Comparison of ENCODE assay signal across 10 mouse cellular contexts in the genomic region with DNA sequence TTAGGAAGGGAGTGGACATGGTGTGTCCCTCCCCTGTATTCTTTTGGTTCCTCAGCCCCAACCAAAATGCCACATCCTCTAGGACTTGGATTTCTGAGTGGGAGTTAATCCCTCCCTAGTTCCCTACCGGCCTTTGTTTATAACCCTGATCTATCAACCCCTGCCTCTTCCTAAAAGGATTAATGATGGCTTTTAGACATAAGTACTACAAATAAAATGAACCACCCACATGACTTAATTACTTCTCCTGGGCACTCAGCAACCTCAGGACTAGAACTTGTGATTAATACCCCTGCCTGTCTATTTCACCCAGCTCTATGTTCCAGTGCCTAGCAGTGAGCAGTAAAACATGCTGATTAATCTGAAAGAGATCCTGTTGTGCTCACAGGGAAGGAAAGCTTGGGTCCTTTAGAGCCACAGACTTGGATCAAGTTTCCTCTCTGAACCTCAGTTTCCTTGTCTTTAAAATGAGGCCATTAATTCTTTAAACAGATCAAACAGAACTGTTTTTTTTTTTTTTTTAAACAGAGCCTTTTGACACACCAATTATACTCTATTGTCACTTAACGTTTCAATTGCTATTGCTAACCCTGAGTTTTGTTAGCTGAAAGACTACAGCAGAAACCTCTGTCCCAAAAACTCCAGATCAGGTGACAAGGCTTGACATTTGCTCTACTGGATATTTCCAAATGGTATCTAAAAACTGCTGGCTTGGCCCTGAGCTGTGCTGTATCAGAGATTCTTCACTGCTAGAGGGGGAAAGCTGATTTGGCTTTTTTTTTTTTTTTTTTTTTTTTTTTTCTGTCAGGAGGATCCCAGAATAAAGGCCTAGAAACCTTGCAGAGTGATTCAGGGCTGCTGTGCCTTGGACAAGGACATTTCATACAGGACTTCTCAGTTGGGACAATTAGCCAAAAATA. TPM values are rescaled to one million over a fixed set of nuclear protein-coding genes. Genes with fewer than 3 reads are reported as not detected.
DNase-seq lines count a peak whose midpoint lies in the region; ATAC-seq and TF ChIP-seq lines count a peak whose summit lies in the region.
"Had no signal": no experiment of that assay in that cellular context is flagged by ENCODE, and none has a peak within 500 bp of the region (broad histone marks: within the 10 kb centered on the region; RNA-seq: fewer than 3 reads in every experiment).

No protein-coding gene starts in this region.

- ATAC-seq in heart, postnatal 0 days (ENCODE audit: insufficient read depth, low read depth): no peak
- ATAC-seq in heart, embryonic 11.5 days (replicated peaks; ENCODE audit: insufficient number of reproducible peaks, low FRiP score, low TSS enrichment): no peak
- no peak for ATAC-seq in embryonic facial prominence, embryonic 15.5 days (ENCODE audit: insufficient number of reproducible peaks, low FRiP score, low TSS enrichment, low read depth)
- no peak for ATAC-seq in neural tube, embryonic 13.5 days (ENCODE audit: low read depth)
- ATAC-seq: intestine, embryonic 16.5 days had no signal

- H3K9ac ChIP-seq in heart, postnatal 0 days (replicated peaks; ENCODE audit: low read depth, low read length): no peak overlapping the region
- H3K9ac ChIP-seq in heart, embryonic 11.5 days (ENCODE audit: low read depth, low read length): no peak overlapping the region
- H3K9ac ChIP-seq in embryonic facial prominence, embryonic 15.5 days: no peak overlapping the region
- H3K9ac ChIP-seq in neural tube, embryonic 13.5 days: peak overlapping the region; percentile 22; the same call in 1 of the 2 replicates

- TF ChIP-seq CTCF in heart, postnatal 0 days (IDR thresholded peaks at IDR 0.05; ENCODE audit: low read depth): no peak
- no peak for TF ChIP-seq CTCF in lung, adult 2 months (IDR thresholded peaks at IDR 0.05; ENCODE audit: insufficient read depth, low read length)

- TF ChIP-seq POLR2A in lung, adult 2 months (IDR thresholded peaks at IDR 0.05; ENCODE audit: borderline replicate concordance, extremely low read depth, low read depth, low read length): no peak

- no peak for TF ChIP-seq EP300 in heart, postnatal 0 days (IDR thresholded peaks at IDR 0.05; ENCODE audit: low read depth)

- H3K4me1 ChIP-seq in heart, postnatal 0 days (ENCODE audit: control insufficient read depth, insufficient read depth): peaks cover 19% of the 10 kb centered on the region; the same call in 1 of the 2 replicates
- H3K4me1 ChIP-seq in heart, embryonic 11.5 days (ENCODE audit: control insufficient read depth, insufficient read depth, low read length): peaks cover 6% of the 10 kb centered on the region; the same call in 1 of the 2 replicates
- peaks cover 28% of the 10 kb centered on the region for H3K4me1 ChIP-seq in embryonic facial prominence, embryonic 15.5 days
- peaks cover 38% of the 10 kb centered on the region for H3K4me1 ChIP-seq in neural tube, embryonic 13.5 days (replicated peaks)
- peaks cover 13% of the 10 kb centered on the region for H3K4me1 ChIP-seq in lung, adult 2 months (ENCODE audit: control insufficient read depth, insufficient read depth, low read length)

- H3K4me3 ChIP-seq in heart, postnatal 0 days (ENCODE audit: low read depth, low read length): no peak overlapping the region
- H3K4me3 ChIP-seq in heart, embryonic 11.5 days (ENCODE audit: low read depth, low read length): no peak overlapping the region
- no peak overlapping the region for H3K4me3 ChIP-seq in embryonic facial prominence, embryonic 15.5 days (replicated peaks)
- no peak overlapping the region for H3K4me3 ChIP-seq in neural tube, embryonic 13.5 days
- no peak overlapping the region for H3K4me3 ChIP-seq in lung, adult 2 months (replicated peaks; ENCODE audit: extremely low read depth, low read depth, low read length)

- WGBS in heart, postnatal 0 days: 55% methylated on average over 2 of the region's 2 CpGs
- 46% methylated on average over 2 of the region's 2 CpGs for WGBS in heart, embryonic 11.5 days (ENCODE audit: insufficient replicate concordance)
- WGBS in embryonic facial prominence, embryonic 15.5 days: 29% methylated on average over 2 of the region's 2 CpGs
- whole genome bisulfite sequencing in neural tube, embryonic 13.5 days: 1% methylated on average over 2 of the region's 2 CpGs
- WGBS in lung, adult 2 months: 50% methylated on average over 2 of the region's 2 CpGs

- H3K27ac ChIP-seq in heart, postnatal 0 days (ENCODE audit: low read depth): 0 out of 2 replicates have a peak overlapping the region, but pooled peaks have one; percentile 17
- no peak overlapping the region for H3K27ac ChIP-seq in heart, embryonic 11.5 days (ENCODE audit: low read depth, low read length)
- H3K27ac ChIP-seq in embryonic facial prominence, embryonic 15.5 days (replicated peaks): peak overlapping the region; percentile 92
- H3K27ac ChIP-seq in neural tube, embryonic 13.5 days (replicated peaks): no peak overlapping the region; the same call in 1 of the 2 replicates

- H3K9me3 ChIP-seq in heart, postnatal 0 days (replicated peaks; ENCODE audit: control insufficient read depth, low read length): no peaks in the 10 kb centered on the region
- H3K9me3 ChIP-seq in heart, embryonic 11.5 days (replicated peaks; ENCODE audit: control insufficient read depth, low read length): no peaks in the 10 kb centered on the region
- no peaks in the 10 kb centered on the region for H3K9me3 ChIP-seq in embryonic facial prominence, embryonic 15.5 days (replicated peaks)
- no peaks in the 10 kb centered on the region for H3K9me3 ChIP-seq in neural tube, embryonic 13.5 days

- H3K4me2 ChIP-seq in heart, postnatal 0 days (ENCODE audit: low read depth, low read length): no peak overlapping the region
- no peak overlapping the region for H3K4me2 ChIP-seq in heart, embryonic 11.5 days
- no peak overlapping the region for H3K4me2 ChIP-seq in embryonic facial prominence, embryonic 15.5 days (replicated peaks)
- H3K4me2 ChIP-seq in neural tube, embryonic 13.5 days: peak overlapping the region; percentile 85; the same call in 1 of the 2 replicates

- intact Hi-C loops in left cerebral cortex, postnatal 4 days (cut with DNase I): loop anchor here (10.0 kb wide), 1 partner anchor 82 kb away; no protein-coding TSS in a partner anchor

- no peak for DNase-seq in heart, postnatal 0 days (ENCODE audit: low spot score)
- peak; percentile 45 for DNase-seq in adrenal gland, postnatal 10 days
- no peak for DNase-seq in right cerebral cortex, postnatal 14 days
- no peak for DNase-seq in left cerebral cortex, postnatal 4 days
- DNase-seq in lung, adult 2 months: no peak

- H3K36me3 ChIP-seq in heart, postnatal 0 days (replicated peaks; ENCODE audit: control insufficient read depth, insufficient read depth, low read length): no peaks in the 10 kb centered on the region
- H3K36me3 ChIP-seq in heart, embryonic 11.5 days (ENCODE audit: control insufficient read depth, insufficient read depth, low read length): no peaks in the 10 kb centered on the region
- no peaks in the 10 kb centered on the region for H3K36me3 ChIP-seq in embryonic facial prominence, embryonic 15.5 days
- H3K36me3 ChIP-seq in neural tube, embryonic 13.5 days: no peaks in the 10 kb centered on the region

- no peaks in the 10 kb centered on the region for H3K27me3 ChIP-seq in heart, postnatal 0 days (ENCODE audit: control insufficient read depth, insufficient read depth, low read length)
- no peaks in the 10 kb centered on the region for H3K27me3 ChIP-seq in heart, embryonic 11.5 days (ENCODE audit: control insufficient read depth, insufficient read depth, low read length)
- H3K27me3 ChIP-seq in embryonic facial prominence, embryonic 15.5 days: no peaks in the 10 kb centered on the region
- H3K27me3 ChIP-seq in neural tube, embryonic 13.5 days: no peaks in the 10 kb centered on the region
- H3K27me3 ChIP-seq: CH12.LX had no signal

RNA-seq across cellular contexts. Expression of a gene that starts 2.1 kb away (rescaled TPM):
- 9.8 and 10.8 TPM in 2 replicates for total RNA-seq in heart, postnatal 0 days (2014; rRNA removed; ENCODE audit: low replicate concordance)
- 3.3 and 3.4 TPM in 2 replicates for polyA plus RNA-seq in heart, postnatal 0 days (2015; fragmentation: Nextera tagmentation; extraction: Ambion mirVana)
- polyA plus RNA-seq in heart, embryonic 11.5 days (2014; fragmentation: Nextera tagmentation; extraction: Ambion mirVana): 5.9 and 6.8 TPM in 2 replicates
- total RNA-seq in adrenal gland, postnatal 10 days (2021): 10 to 100 TPM; 32.3 to 33.5 TPM
- polyA plus RNA-seq in embryonic facial prominence, embryonic 15.5 days (2015; fragmentation: Nextera tagmentation; extraction: Ambion mirVana): 14.0 and 15.3 TPM in 2 replicates
- polyA plus RNA-seq in neural tube, embryonic 13.5 days (2015; fragmentation: Nextera tagmentation; extraction: Ambion mirVana): 26.7 and 28.0 TPM in 2 replicates
- 10 to 100 TPM; 86.1 to 90.0 TPM for total RNA-seq in left cerebral cortex, postnatal 4 days (2021)
- 26.1 and 39.8 TPM in 2 replicates for polyA plus RNA-seq in lung, adult 2 months (2012; rRNA removed)
- total RNA-seq: CH12.LX had no signal

Comparison
In these comparisons a context has a peak if more than half of its experiments do, and no peak if none do; other contexts are left out.
1. H3K27ac ChIP-seq: peak in heart, postnatal 0 days (single experiment) and embryonic facial prominence, embryonic 15.5 days (single experiment); none in heart, embryonic 11.5 days (single experiment) and neural tube, embryonic 13.5 days (single experiment).